In the genomic region with DNA sequence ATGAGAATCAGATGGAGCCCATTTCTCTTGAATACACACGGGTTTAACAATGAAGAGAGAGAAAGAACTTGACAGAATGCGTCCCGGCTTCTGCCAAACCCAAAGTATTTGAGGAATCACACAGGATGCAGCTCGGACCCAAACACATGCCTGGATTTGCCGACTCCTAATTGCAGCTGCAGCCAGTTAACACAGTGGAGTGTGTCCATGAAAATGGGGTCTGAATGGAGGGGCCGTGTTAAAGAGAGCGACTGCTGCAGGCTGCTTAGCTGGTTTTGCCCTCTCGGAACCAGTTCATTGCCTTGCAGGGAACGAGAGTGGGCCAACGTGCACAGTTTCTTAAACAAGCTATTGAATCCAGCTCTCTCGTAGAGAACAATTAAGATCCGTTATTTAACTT, we compare ENCODE assay signal across 20 mouse cellular contexts.
"Had no signal": no experiment of that assay in that cellular context is flagged by ENCODE, and none has a peak within 500 bp of the region (broad histone marks: within the 10 kb centered on the region; RNA-seq: fewer than 3 reads in every experiment).

No protein-coding gene starts in this region.

- H3K9me3 ChIP-seq: limb, embryonic 10.5 days; limb, embryonic 13.5 days; liver, embryonic 12.5 days; liver, embryonic 15.5 days; lung, embryonic 15.5 days; midbrain, embryonic 12.5 days; neural tube, embryonic 13.5 days had no signal

- H3K27me3 ChIP-seq: limb, embryonic 13.5 days; lung, embryonic 15.5 days; midbrain, embryonic 12.5 days; neural tube, embryonic 13.5 days had no signal

- H3K4me1 ChIP-seq: limb, embryonic 13.5 days; liver, embryonic 12.5 days; liver, embryonic 15.5 days; lung, embryonic 15.5 days; midbrain, embryonic 12.5 days had no signal

- ATAC-seq: liver, embryonic 12.5 days; midbrain, embryonic 16.5 days had no signal

- H3K4me3 ChIP-seq: layer of hippocampus, adult 2 months; limb, embryonic 10.5 days; limb, embryonic 13.5 days; liver, embryonic 12.5 days; liver, embryonic 15.5 days; lung, embryonic 15.5 days; midbrain, embryonic 12.5 days; myocyte; neural tube, embryonic 13.5 days had no signal

- H3K36me3 ChIP-seq: limb, embryonic 10.5 days; limb, embryonic 13.5 days; liver, embryonic 12.5 days; liver, embryonic 15.5 days; lung, embryonic 15.5 days; midbrain, embryonic 12.5 days; neural tube, embryonic 13.5 days had no signal

- H3K9ac ChIP-seq: limb, embryonic 13.5 days; liver, embryonic 12.5 days; liver, embryonic 15.5 days; lung, embryonic 15.5 days; midbrain, embryonic 12.5 days; neural tube, embryonic 13.5 days had no signal

- DNase-seq: kidney, adult 2 months; kidney, postnatal 25 days; layer of hippocampus, adult 9-11 months; liver; lung, adult 18-20 months; lung, postnatal 10 days; lung, postnatal 4 days; thymus, adult 18-20 months; thymus, postnatal 36 days had no signal

- H3K27ac ChIP-seq: kidney, postnatal 0 days; layer of hippocampus, adult 2 months; limb, embryonic 10.5 days; limb, embryonic 13.5 days; liver, embryonic 12.5 days; liver, embryonic 15.5 days; lung, embryonic 15.5 days; midbrain, embryonic 12.5 days; neural tube, embryonic 13.5 days had no signal

- H3K4me2 ChIP-seq: limb, embryonic 13.5 days; liver, embryonic 12.5 days; liver, embryonic 15.5 days; lung, embryonic 15.5 days; midbrain, embryonic 12.5 days; neural tube, embryonic 13.5 days had no signal
